Mouse (Mus musculus): ENCODE data around the gene Tmtc2.

GRCm38 (mm10) chr10:105381705-105382104, 192.5 kb downstream of the Tmtc2 start:
- no peak for TF ChIP-seq CTCF (IDR thresholded peaks at IDR 0.05; ENCODE audit: control insufficient read depth, insufficient read depth, insufficient replicate concordance, low read depth, low read length)
- no peak for TF ChIP-seq POLR2A (IDR thresholded peaks at IDR 0.05; ENCODE audit: control insufficient read depth, low read depth, low read length)
